Mouse (Mus musculus): ENCODE results near the gene Orm2.
A peak's percentile ranks its signal among the peaks of the same experiment; 100 is the strongest.

The Orm2 gene

DNA sequence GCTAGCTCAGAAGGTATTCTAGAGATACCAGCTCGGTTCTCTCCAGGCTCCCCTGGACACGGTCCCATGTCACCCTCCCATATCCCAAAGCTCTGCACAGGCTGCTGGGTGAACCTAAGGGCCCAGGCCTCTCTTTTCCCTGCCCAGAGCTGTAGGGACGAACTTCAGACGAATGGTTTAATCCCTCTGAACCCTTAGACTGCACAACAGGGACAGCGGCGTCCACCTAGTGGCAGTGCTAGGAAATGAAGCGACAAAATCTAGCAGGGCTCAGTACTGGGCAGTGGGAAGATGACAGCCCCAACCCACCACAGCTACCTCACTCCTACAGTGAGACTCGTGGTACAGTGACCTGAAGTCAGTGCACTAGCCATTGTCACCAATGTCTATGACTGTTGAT lies 46.4 kb downstream of the Orm2 start:
- peak; percentile 78 for DNase-seq

GRCm38 (mm10) chr4:63409317-63409907 lies 47.2 kb downstream of the Orm2 start:
- peak; percentile 55 for DNase-seq

GRCm38 (mm10) chr4:63409908-63410582 lies 47.8 kb downstream of the Orm2 start:
- DNase-seq = peak; percentile 77

DNA sequence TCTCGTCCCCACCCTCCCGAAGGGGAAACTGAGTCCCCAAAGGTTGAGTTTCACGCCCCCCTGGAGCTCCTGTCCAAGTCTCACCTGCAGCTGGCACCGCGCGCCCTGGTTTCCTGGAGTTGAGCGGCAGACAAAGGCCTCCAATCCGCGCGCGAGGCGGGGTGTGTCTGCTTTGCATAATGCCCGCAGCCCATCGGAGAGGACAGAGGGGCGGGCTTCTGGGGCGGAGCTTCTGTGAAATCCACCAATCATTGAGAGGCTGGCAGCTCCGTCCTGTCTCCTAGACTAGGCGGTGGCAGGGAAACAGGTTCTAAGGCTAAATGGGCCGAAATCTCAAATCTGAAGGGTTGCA lies 48.3 kb downstream of the Orm2 start:
- DNase-seq = peak; percentile 97

DNA sequence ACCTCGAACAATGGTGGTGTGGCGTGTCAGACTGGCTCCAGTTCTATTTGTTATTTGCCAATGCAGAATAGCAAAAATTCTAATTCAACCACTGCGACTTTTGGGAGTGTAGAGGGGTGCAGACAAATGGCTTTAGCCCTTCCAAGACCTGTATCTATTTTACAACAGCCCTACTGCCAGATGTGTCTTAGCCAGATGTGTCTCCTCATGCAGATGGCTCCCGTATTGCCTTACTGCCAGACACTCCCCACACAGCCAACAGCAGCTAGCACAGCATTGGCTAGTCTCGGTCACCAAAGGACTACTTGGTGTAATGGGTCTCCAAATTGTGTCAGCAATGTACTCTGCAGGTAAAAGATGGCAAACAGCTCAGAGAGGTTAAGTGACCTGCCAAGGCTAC lies 49.0 kb downstream of the Orm2 start:
- DNase-seq = no peak

DNA sequence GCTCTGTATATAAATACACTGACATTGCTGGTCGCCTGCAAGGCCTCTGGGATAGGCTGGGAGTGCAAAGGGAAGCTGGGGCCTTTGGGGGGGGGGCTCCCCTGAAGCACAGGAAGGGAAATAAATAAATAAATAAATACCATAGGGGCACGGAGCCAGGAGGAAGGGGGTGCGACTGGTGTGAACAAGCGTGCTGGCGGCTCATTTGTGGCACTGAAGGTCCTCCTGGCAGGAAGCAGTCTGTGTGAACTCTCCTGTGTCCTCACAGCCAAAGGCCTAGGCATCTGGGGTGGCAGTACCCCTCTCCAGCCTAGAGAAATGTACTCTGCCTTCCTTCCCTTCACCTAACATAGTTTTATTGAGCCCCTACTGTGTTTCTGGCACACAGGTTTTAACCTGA lies 52.7 kb downstream of the Orm2 start:
- DNase-seq = no peak

Data from kidney, postnatal 10 days (tissue).